Mouse (Mus musculus) myocyte (in vitro differentiated cells): ENCODE measurements around the gene Uqcc1. TPM values are rescaled to one million over a fixed set of nuclear protein-coding genes. Genes with fewer than 3 reads are reported as not detected.

ENCODE experiments used
- H3K27me3 ChIP-seq: one replicate; pipeline ENCODE4 v1.6.1; 2011; ENCODE audit not compliant: control insufficient read depth, insufficient read depth, insufficient read length
- H3K36me3 ChIP-seq: one replicate; pipeline ENCODE4 v1.6.1; 2011; ENCODE audit not compliant: control insufficient read depth, insufficient read depth
- H3K4me2 ChIP-seq: one replicate; pipeline ENCODE4 v1.6.1; 2011; ENCODE audit warnings: low read depth, control low read depth
- H3K4me3 ChIP-seq: one replicate; pipeline ENCODE4 v1.5.1; 2011; ENCODE audit warnings: mild to moderate bottlenecking, control low read depth, moderate library complexity
- H3K79me2 ChIP-seq: one replicate; pipeline ENCODE4 v1.6.1; 2011; ENCODE audit not compliant: control insufficient read depth, insufficient read depth
- H3ac ChIP-seq: one replicate; pipeline ENCODE4 v1.6.1; 2011; ENCODE audit not compliant: control insufficient read depth, insufficient read length
- CEBPB ChIP-seq: IDR thresholded peaks from 2 replicates; pipeline ENCODE4 v1.6.1; 2011; ENCODE audit warnings: mild to moderate bottlenecking, moderate library complexity; ENCODE audit not compliant: poor library complexity, insufficient read depth, severe bottlenecking
- E2F4 ChIP-seq: IDR thresholded peaks from one replicate; pipeline ENCODE4 v1.6.1; 2011; ENCODE audit warnings: mild to moderate bottlenecking, control low read depth, moderate library complexity; ENCODE audit not compliant: insufficient read depth
- MAX ChIP-seq: IDR thresholded peaks from one replicate; pipeline ENCODE4 v1.6.1; 2011; ENCODE audit warnings: low read depth, mild to moderate bottlenecking, control low read depth
- MYOD1 ChIP-seq, 3 experiments: IDR thresholded peaks; one replicate each; pipeline ENCODE4 v1.6.1; 2011; ENCODE audit warnings: control low read depth in 2 of 3, low read depth in 2 of 3, mild to moderate bottlenecking in 2 of 3, moderate library complexity in 1 of 3; ENCODE audit not compliant: insufficient read length in 2 of 3, control insufficient read depth in 1 of 3
- MYOG ChIP-seq, 3 experiments: IDR thresholded peaks; one replicate each; pipeline ENCODE4 v1.6.1; 2011; ENCODE audit warnings: control low read depth in 2 of 3, low read depth in 2 of 3, mild to moderate bottlenecking in 2 of 3; ENCODE audit not compliant: insufficient read length in 2 of 3, control insufficient read depth in 1 of 3, insufficient read depth in 1 of 3
- POLR2A ChIP-seq: IDR thresholded peaks from one replicate; pipeline ENCODE4 v1.6.1; 2011; ENCODE audit warnings: low read depth, mild to moderate bottlenecking, control low read depth, moderate library complexity; ENCODE audit not compliant: insufficient read length
- POLR2AphosphoS2 ChIP-seq: IDR thresholded peaks from one replicate; pipeline ENCODE4 v1.6.1; 2011; ENCODE audit warnings: low read depth, control low read depth; ENCODE audit not compliant: insufficient read length
- REST ChIP-seq: IDR thresholded peaks from one replicate; pipeline ENCODE4 v1.6.1; 2011; ENCODE audit warnings: mild to moderate bottlenecking, control low read depth, moderate library complexity; ENCODE audit not compliant: insufficient read depth, insufficient read length
- SRF ChIP-seq: IDR thresholded peaks from one replicate; pipeline ENCODE4 v1.6.1; 2011; ENCODE audit warnings: low read depth; ENCODE audit not compliant: control insufficient read depth, insufficient read length
- TCF12 ChIP-seq: IDR thresholded peaks from one replicate; pipeline ENCODE4 v1.6.1; 2011; ENCODE audit warnings: mild to moderate bottlenecking, control low read depth; ENCODE audit not compliant: poor library complexity, insufficient read depth, severe bottlenecking
- TCF3 ChIP-seq: IDR thresholded peaks from one replicate; pipeline ENCODE4 v1.6.1; 2011; ENCODE audit warnings: low read depth, control low read depth; ENCODE audit not compliant: insufficient read length
- USF1 ChIP-seq: IDR thresholded peaks from one replicate; pipeline ENCODE4 v1.6.1; 2011; ENCODE audit warnings: low read depth, mild to moderate bottlenecking, control low read depth, moderate library complexity
- polyA plus RNA-seq: library from polyadenylated mRNA; unstranded; fragments of >200 nt; fragmentation: generic; extraction: Trizol; gene quantifications from one replicate; pipeline ENCODE4 v1.2.1, GENCODE M21; 2012; ENCODE audit warnings: missing spikeins

Uqcc1 gene
- 96.2 TPM for polyA plus RNA-seq

DNA sequence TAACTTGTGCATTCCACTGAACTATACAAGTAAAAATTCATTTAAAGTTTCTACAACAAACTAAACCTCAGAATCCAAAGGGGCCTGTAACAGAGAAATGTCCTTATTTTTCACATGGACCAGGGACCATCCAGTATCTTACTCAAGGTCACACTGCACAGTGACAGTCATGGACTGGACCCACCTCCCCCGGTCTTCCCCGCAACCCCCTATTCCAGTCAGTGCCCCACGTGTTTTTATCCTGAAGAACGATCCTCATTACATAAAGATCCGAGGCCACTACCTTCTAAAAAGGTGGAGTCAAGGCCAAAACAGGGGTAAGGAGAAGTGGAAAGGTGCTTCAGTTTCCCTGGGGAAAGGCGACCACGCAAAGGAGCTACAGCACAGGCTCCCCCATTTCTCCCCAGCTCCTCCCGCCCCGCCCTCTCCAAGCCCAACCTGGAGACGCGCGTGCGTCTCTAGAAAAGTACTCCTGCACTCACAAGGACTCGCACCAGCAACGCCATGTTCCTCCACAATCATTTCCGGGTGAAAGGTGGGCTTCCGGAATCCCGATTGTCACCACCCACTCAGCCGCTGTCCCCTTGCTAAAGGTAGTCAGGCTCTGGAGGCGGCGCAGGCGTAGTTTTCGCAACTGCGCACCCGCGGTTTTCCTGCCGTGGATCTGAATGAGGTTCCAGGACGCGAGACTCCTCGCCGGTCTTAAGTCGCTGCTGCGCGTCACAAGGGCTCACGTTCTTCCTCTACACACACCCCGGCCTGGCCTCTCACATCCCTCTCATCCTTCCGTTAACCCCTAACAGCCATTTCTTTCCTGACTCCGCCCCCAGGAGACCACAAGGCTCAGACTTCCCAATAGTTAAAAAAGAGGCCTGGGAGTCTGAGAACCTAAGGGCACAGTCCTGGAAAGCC lies at the start of gene Uqcc1:
Gene Uqcc1, minus strand, starts transcription at position 780 of the 912 bp plus-strand sequence.
- Histone ChIP-seq H3K27me3 (no peaks in the 10 kb centered on the region), H3K4me3 (peak within 1 kb of the TSS; percentile 75), H3K36me3 (no peaks in the 10 kb centered on the region), H3ac (peak within 1 kb of the TSS; percentile 48), H3K4me2 (peak within 1 kb of the TSS; percentile 90), H3K79me2 (peaks cover 50% of the 10 kb centered on the region)
- TF ChIP-seq POLR2AphosphoS2: peak; percentile 81
- peak in 1 of 3 experiments; percentile 36 for TF ChIP-seq MYOG (IDR thresholded peaks at IDR 0.05; ENCODE audit: control insufficient read depth in 1 of 3, insufficient read depth in 1 of 3, insufficient read length in 2 of 3, low read depth in 2 of 3)
- peak; percentile 84 for TF ChIP-seq POLR2A
- no peak for TF ChIP-seq TCF12

DNA sequence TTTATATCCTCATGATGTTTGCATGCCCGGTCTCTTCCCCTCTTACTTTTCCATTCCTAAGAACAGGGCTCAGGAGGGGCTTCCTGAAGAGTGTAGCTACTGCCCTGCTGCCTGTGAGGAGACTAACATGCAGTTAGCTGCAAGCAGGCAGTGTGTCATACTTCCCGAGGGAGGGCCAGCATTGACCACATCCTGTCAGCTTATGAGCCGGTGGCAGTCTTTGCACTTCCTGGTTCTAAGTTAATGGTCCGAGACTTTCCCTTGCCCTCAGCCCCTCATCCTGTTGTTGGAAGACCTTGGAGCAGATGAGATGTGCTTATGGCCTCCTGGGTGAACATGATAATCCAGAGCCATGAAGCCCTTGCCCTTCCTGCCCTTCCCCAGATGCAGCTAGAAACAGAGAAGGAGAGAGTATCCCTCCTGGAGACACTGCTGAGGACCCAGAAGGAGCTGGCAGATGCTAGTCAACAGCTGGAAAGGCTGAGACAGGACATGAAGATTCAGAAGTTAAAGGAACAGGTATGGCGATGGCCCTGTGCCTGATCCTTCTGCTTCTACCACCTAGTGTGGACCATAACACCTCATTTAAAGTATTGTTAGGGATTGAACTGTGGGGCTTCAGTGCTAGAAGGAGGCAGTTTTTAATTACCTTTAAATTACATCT lies 49.4 kb upstream of the Uqcc1 start:
- TF ChIP-seq CEBPB (no peak), POLR2AphosphoS2 (peak; percentile 31), POLR2A (peak; percentile 55)
- Histone ChIP-seq H3ac (no peak overlapping the region), H3K36me3 (peaks cover 26% of the 10 kb centered on the region), H3K79me2 (peaks cover 3% of the 10 kb centered on the region), H3K4me2 (peak overlapping the region; percentile 89), H3K27me3 (no peaks in the 10 kb centered on the region), H3K4me3 (peak overlapping the region; percentile 9)

DNA sequence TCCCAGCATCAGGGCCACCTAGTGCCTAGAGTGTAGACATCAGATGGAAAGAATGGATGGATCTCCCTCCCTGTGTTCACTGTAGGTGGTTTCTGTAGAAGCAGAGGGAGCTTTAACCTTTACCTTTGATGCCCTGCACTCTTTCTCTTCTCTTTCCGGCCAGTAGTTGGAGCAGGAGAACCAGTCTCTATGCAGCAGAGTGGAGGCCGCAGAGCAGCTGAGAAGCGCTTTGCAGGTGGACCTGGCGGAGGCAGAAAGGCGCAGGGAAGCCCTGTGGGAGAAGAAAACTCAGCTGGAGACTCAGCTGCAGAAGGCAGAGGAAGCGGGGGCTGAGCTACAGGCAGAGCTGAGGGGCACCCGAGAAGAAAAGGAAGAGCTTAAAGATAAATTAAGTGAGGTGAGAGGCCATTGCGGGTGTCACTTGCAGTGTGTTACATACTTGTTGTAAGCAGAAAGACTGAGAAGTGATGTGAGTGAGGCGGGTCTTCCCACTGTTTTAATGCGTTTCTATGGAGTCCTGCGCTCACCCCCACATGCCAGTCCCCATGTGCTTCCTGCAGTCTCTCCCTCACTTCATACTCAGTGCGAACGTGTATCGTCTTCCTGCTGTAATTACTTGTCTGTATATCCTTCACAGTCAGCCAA lies 44.1 kb upstream of the Uqcc1 start:
- Histone ChIP-seq H3K4me3 (no peak overlapping the region), H3K27me3 (no peaks in the 10 kb centered on the region), H3K79me2 (no peaks in the 10 kb centered on the region), H3ac (no peak overlapping the region), H3K36me3 (peaks cover 13% of the 10 kb centered on the region), H3K4me2 (no peak overlapping the region)
- no peak for TF ChIP-seq TCF3
- no peak for TF ChIP-seq CEBPB
- TF ChIP-seq TCF12: no peak
- no peak for TF ChIP-seq POLR2AphosphoS2
- TF ChIP-seq REST: no peak
- TF ChIP-seq MYOD1 (IDR thresholded peaks at IDR 0.05; ENCODE audit: control insufficient read depth in 1 of 3, insufficient read length in 2 of 3, low read depth in 2 of 3): no peak
- no peak for TF ChIP-seq USF1
- no peak for TF ChIP-seq E2F4
- no peak for TF ChIP-seq SRF
- no peak for TF ChIP-seq MYOG (IDR thresholded peaks at IDR 0.05; ENCODE audit: control insufficient read depth in 1 of 3, insufficient read depth in 1 of 3, insufficient read length in 2 of 3, low read depth in 2 of 3)

DNA sequence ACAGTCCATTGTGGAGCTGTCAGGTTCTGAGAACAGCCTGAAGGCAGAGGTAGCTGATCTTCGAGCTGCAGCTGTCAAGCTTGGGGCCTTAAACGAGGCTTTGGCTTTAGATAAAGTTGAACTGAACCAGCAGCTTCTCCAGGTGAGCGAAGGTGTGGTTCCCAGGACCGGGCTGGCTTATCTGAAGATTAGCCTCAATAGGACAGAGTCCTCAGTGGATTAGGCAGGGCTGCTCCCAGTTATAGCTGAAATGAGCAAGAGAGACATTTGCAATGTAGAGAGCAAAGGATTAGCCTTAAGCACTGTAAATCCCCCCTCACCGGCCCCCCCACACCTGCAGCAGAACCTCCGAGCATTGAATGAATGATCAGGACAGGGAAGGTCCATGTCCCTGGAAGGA lies 43.2 kb upstream of the Uqcc1 start:
- TF ChIP-seq TCF3 (no peak), CEBPB (no peak)
- H3ac ChIP-seq: no peak overlapping the region
- H3K79me2 ChIP-seq: no peaks in the 10 kb centered on the region
- H3K27me3 ChIP-seq: no peaks in the 10 kb centered on the region
- H3K36me3 ChIP-seq: peaks cover 15% of the 10 kb centered on the region
- no peak overlapping the region for H3K4me3 ChIP-seq
- H3K4me2 ChIP-seq: no peak overlapping the region

DNA sequence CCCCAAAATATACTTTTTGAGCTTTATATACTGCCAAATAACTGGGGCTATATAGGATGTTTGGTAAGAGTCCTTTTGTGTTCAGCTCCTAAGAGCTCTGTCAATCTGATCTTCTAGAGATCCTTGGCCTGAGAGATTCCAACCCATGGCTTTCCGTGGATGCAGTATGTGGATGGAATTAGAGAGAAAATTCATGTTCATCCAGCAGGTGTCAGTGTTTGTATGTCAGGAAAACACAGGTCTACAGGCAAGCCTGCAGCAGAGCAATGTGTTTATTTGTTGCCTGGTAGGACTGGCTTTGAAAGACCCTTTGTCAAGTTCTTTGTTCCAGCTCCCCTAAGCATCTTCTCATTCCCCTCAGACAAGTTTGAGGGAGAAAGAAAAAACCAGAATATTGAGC lies 32.9 kb upstream of the Uqcc1 start:
- Histone ChIP-seq H3ac (no peak overlapping the region), H3K4me2 (no peak overlapping the region), H3K4me3 (no peak overlapping the region), H3K27me3 (no peaks in the 10 kb centered on the region), H3K36me3 (peaks cover 4% of the 10 kb centered on the region), H3K79me2 (peaks cover 16% of the 10 kb centered on the region)
- TF ChIP-seq REST (no peak), E2F4 (no peak), MYOD1 (IDR thresholded peaks at IDR 0.05; ENCODE audit: control insufficient read depth in 1 of 3, insufficient read length in 2 of 3, low read depth in 2 of 3) (no peak), SRF (no peak), POLR2A (no peak), MYOG (IDR thresholded peaks at IDR 0.05; ENCODE audit: control insufficient read depth in 1 of 3, insufficient read depth in 1 of 3, insufficient read length in 2 of 3, low read depth in 2 of 3) (no peak), MAX (no peak), POLR2AphosphoS2 (no peak), TCF3 (no peak), USF1 (no peak), CEBPB (no peak), TCF12 (no peak)
